Mouse (Mus musculus): ENCODE results near the gene Inpp4b.

GRCm38 (mm10) chr8:81815551-81815950 lies 473.2 kb downstream of the Inpp4b start:
- TF ChIP-seq EP300 (IDR thresholded peaks at IDR 0.05; ENCODE audit: insufficient read depth, low read depth, low read length), result no peak
- no peak for TF ChIP-seq CTCF (IDR thresholded peaks at IDR 0.05)
